Mouse (Mus musculus) c-Kit-positive CD71-negative TER-119-negative erythroid progenitor cells, embryonic 14.5 days (primary cell): ENCODE measurements at regions not wholly inside any gene's neighbourhood (a gene's known extent, or its start where the extent isn't known, plus 50 kb on each side); places are given as distances from the start of the nearest gene placed in this dataset.

ENCODE experiments used
- DNase-seq: peaks from one replicate; pipeline ENCODE4 v3.0.0-alpha.2; 2013; ENCODE audit warnings: low read depth

GRCm38 (mm10) chr14:76822766-76823325, 213.7 kb upstream of the Ccdc122 start:
- no peak for DNase-seq

- no peak for DNase-seq
Observed at GRCm38 (mm10) chr14:76821892-76822291, 214.7 kb upstream of the Ccdc122 start.

- no peak for DNase-seq
Observed at GRCm38 (mm10) chr14:76821484-76821883, 215.1 kb upstream of the Ccdc122 start.

DNA sequence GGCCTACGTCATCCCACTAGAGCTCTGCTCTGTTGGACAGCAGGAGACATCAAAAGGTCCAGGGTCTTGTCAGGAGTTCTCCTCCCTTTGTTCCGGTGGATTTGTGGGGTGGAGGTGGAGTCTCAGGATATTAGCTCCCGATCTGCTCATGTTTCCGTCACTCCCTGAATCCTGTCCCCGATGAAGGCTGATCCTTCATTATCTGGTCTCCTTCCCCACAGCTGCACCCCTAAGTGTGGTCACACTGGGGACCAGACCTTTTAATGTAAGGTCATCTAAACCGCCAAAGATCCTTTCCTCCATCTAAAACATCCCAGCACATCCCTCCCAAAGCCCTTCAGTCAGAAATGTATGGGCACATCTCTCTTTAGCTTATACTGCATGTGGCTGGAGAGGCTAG, 215.6 kb upstream of the Ccdc122 start:
- no peak for DNase-seq

DNA sequence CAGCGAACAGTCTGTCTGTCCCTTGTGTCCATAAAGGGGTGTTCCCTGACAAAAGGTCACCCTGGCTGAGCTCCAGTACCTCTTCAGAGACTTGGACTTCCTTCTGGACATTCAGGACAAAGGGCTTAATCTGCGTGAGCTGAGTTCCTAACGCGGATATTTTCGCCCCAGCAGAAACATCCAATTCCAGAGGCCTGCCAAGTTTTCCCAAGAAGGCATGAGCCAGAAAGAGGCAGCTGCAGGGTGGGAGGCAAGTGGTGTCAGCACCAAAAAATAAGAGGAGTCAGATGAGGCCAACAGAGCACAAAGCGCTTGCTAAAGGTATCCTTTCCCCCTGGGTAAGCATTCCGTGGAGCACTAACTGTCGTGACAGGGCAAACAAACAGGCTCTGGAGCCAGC, 216.9 kb upstream of the Ccdc122 start:
- DNase-seq, result no peak

DNA sequence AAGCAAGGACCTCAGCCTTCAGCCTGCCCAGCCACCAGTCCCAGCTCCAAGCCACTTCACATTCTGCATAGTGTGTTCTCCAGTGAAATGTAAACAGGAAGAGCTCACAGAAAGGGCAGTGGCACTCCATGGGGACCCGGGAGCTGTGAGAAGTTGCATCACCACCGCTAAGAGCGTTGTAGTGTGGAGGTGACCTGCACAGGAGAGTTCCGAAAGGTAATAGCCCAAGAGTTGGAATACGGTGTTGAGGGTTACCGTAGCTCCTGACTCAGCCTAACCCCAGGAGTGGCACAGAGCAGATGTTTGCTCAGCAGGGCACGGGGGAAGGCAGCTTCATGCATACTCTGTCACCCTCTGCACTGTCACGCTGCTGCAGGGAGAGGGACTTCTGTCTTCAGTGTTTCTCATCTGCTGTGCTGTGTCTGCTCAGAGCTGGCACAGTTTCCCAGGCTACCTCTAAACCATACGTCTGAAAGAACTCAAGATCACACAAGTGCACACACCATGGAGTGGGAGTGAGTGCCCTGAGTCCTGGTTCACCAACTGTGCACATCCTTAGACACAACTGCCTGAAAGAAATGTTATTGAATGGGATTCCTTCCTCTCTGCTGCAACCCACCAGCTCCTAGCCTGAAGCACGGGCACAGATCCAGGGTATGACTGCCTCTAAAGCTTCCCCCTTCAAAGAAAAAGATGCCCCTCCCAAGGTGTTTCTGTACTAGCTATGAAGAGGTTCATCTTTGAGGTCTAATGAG, 218.1 kb upstream of the Ccdc122 start:
- no peak for DNase-seq

GRCm38 (mm10) chr14:76817189-76817772, 219.3 kb upstream of the Ccdc122 start:
- no peak for DNase-seq

- DNase-seq, result no peak
Observed at GRCm38 (mm10) chr14:76816666-76817065, 219.9 kb upstream of the Ccdc122 start.

- no peak for DNase-seq
Observed at GRCm38 (mm10) chr14:76812155-76812875, 224.3 kb upstream of the Ccdc122 start.

DNA sequence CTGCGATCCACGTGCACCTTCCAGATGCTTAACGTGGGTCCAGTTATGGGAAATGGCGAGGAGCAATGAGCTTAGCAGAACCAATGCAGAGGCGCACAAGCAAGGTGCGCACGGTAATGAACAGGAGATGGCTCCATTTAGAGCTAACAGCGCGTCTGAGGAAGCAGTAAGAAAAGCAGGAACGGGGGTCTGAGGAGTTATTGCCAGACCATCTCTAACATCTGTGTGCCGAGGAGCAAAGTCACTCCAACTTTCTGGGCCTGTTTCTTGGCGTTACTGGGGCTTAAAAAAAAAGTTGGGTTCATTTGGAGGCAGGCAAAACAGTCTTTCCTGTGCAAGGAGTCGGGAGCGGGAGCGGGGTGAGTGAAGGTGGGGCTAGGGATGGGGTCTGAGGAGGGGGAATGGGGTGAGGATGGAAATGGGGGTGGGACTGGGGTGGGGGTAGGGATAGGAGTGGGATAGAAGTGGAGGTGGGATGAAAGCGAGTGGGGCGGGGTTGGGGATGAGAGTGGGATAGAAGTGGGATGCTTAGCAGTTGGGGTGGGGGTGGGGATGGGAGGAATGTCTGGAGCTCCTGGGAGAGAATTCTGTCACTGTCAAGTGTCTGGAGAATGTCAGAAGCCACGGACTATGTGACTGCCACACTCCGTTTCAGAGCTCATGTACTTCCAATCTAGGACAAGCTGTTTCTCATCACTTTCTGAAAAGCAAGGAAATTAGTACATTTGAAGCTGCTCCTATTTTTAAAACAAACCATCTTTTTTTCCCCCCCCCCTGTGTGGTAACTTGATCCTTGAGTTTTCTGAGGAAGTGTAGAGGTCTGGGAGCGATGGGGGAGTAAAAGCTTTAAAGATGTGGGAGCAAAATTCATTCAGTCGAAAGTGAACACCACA, 225.6 kb upstream of the Ccdc122 start:
- no peak for DNase-seq

- no peak for DNase-seq
Observed at GRCm38 (mm10) chr14:76810041-76810440, 226.5 kb upstream of the Ccdc122 start.

DNA sequence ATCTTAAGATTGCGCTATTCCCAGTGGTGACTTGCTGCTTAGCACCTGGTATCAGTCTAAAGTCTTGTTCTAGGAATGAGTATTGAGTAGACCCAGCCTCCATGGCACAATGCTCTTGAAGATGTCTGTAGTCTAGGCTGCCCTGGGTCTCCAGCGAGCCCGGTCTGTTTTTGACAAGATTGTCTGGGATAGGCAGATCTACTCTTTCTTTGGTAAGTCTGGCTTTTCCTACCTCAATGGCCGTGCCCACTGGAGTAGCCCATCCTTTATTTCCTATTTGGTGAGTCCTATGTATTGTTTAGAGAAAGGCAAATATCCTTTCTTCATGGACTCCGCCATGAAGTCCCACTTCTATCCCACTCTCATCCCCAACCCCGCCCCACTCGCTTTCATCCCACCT, 227.2 kb upstream of the Ccdc122 start:
- no peak for DNase-seq

GRCm38 (mm10) chr14:76805151-76805785, 231.3 kb upstream of the Ccdc122 start:
- DNase-seq, result no peak

DNA sequence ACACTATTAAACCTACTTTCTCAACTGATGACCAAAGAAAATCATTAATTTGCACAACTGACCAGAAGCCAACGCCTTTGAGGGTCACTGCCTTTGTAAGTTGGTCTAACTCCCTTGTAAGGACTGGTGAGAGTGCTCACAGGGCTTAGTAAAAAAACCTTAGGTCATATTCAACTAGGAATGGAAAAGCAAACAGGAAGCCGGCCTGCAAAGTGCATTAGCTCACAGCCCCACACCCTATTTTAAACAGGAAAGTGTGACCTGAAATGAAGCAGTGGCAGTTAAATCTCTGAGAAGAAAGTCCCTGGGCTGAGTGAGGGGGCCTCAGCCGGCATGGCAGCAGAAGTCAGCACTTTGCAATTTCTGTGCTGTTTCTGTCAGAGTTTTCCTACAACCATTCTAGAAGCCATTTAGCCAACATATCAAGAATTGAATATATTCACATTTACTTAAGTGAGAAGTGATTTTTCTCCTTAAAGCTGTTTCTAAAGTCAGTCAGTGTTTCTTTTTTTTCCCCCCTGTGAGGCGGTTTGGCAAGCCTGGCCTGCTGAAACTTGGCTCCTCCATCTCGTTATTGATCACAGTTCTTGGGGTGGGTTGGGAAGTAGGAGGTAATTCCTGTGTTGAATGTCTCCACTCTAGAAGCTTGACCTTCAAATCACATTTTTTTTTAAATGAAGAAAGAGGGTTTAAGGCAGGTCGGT, 232.0 kb upstream of the Ccdc122 start:
- no peak for DNase-seq

DNA sequence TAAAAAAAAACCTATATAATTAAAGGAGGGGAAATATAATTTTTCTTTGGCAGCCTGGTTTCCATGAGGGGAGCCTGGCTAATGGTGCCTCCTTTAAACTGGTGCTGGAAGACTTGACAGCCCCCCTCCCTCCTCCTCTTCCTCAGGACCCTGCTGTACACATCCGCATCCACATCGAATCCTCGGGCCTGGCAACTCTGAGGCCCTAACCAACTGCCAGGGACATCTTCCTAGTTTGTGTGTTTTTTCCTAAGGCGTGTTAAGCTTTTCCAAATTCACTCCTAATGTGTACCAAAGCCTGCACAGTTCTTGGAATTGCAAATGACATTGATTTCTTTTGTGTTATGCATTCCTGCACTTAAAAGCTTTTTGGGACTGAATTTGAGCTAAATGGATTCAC, 236.4 kb upstream of the Ccdc122 start:
- DNase-seq, result no peak

- DNase-seq, result no peak
Observed at GRCm38 (mm10) chr14:76799741-76800140, 236.8 kb upstream of the Ccdc122 start.

DNA sequence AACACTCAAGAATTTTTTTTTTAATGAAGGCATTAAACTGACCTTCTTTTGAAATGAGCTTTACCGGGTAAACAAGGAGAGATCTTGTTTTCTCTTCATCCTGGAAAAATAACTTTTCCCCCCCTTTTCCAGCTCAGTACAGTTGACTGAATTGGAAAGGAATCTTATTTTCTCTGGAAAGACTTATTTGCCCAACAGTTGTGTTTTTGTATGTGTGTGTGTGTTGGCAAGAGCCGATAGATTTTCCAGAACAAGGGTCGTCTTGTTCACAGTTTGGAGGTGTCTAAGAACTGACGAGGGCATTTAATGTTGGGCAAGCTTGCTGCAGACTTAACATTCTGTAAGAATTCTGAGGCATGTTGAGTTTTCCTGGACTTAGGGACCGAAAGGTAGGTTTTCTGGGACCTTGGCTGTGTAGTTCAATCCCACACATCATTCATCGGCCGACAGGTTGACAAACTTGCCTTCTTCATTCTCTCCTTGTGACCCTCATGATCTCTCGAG, 237.6 kb upstream of the Ccdc122 start:
- no peak for DNase-seq

DNA sequence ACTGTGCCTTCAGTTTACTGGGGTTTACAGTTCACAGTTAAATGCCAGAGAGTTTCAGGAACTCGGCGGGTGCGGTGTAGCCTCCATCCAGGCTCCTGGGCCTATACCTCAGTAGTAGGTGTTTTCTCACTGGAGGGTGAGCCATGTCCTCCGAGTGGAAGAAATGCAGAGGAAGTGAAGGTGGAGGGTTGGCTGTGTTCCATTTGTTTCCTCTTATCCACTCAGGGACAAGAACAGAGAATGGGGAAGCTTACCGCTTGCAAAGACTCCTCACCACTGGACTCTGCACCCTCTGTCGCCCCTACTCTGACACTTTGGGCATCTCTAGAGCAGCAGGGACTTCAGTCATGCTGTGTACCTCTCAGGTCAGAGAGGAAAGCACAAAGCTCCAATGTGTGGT, 238.1 kb upstream of the Ccdc122 start:
- DNase-seq, result no peak

GRCm38 (mm10) chr14:76797518-76797917, 239.1 kb upstream of the Ccdc122 start:
- DNase-seq, result no peak

DNA sequence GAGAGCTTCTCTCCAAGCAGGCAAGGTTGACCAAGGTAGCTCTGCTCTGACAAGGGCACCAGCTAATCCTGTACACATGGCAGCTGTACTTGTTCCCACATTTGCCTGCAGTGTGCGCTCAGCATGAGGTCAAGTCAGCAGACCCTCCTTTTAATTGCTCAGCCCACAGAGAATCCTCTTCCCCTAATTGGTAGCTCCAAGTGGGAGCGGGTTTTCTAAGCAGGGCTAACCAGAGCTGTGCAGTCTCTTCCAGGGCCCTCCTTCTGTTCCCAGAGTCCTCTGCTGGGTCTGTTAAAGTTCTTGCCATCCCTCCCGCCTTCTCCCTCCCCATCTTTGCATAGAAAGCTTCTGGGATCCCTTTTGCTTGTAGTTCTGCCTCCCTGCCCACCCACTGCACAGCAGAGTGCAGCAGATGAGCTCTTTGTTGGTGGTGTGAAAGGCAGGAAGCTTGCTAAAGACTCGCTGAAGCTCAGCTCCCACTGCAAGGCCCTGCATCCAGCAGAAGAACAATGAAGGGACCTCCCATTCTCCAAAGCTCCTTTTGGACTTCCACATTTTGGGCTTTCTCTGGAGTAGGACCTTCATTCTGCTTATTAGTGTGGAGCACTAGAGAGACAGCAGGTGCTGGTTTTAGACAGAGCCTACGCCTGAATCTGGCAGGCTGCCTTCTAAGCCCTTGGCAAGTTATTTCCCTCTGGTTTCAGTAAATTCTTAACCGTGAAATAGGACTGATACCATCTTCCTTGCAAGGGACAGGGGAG, 235.3 kb upstream of the Serp2 start:
- DNase-seq, result no peak
